Mouse (Mus musculus): Measurements from ENCODE around the gene Jam2. TPM values are rescaled to one million over a fixed set of nuclear protein-coding genes. Genes with fewer than 3 reads are reported as not detected.

Jam2 gene
- polyA plus RNA-seq, 1 experiment from 2014 or later, result 5.2 TPM

- Histone ChIP-seq H3K27me3 (ENCODE audit: insufficient read depth, low read length) (peaks cover 11% of the 10 kb centered on the region), H3K4me1 (ENCODE audit: insufficient read depth, low read length) (no peaks in the 10 kb centered on the region), H3K9me3 (ENCODE audit: low read length) (peaks cover 2% of the 10 kb centered on the region; the same call in 1 of the 2 replicates), H3K9ac (replicated peaks; ENCODE audit: low read length) (no peak overlapping the region), H3K4me2 (replicated peaks; ENCODE audit: low read depth, low read length) (no peak overlapping the region), H3K4me3 (ENCODE audit: low read length) (no peak overlapping the region), H3K36me3 (ENCODE audit: insufficient read depth, low read length) (no peaks in the 10 kb centered on the region), H3K27ac (ENCODE audit: low read length) (no peak overlapping the region)
- ATAC-seq (ENCODE audit: low FRiP score, low TSS enrichment), result no peak
- whole genome bisulfite sequencing, result 84% methylated on average over 6 of the region's 6 CpGs
Measured at GRCm38 (mm10) chr16:84778861-84779630, 5.1 kb downstream of the Jam2 start.

DNA sequence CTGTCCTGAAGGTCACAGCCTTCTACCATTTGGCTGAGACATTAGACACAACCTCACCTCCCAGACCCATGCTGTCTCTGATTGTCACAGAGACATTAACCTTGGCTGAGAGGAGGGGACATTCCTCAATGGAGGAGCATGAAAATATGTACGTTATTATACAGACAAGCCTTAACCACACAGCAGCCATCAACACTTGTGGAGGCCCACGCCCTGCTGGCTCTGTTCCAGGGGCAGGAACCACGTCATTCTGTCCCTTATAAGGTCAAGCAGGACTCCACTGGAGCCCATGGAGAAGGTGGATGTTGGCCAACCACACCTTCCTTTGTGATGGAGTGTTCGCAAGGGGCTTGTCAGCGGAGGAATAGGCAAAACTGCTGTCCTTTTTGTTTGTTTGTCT, 5.8 kb downstream of the Jam2 start:
- Histone ChIP-seq H3K9me3 (ENCODE audit: low read length) (peaks cover 2% of the 10 kb centered on the region; the same call in 1 of the 2 replicates), H3K27me3 (ENCODE audit: insufficient read depth, low read length) (peaks cover 11% of the 10 kb centered on the region), H3K27ac (ENCODE audit: low read length) (no peak overlapping the region), H3K4me2 (replicated peaks; ENCODE audit: low read depth, low read length) (no peak overlapping the region), H3K9ac (replicated peaks; ENCODE audit: low read length) (no peak overlapping the region), H3K4me3 (ENCODE audit: low read length) (no peak overlapping the region), H3K36me3 (ENCODE audit: insufficient read depth, low read length) (no peaks in the 10 kb centered on the region), H3K4me1 (ENCODE audit: insufficient read depth, low read length) (no peaks in the 10 kb centered on the region)
- WGBS, result 80% methylated on average over 5 of the region's 5 CpGs
- no peak for ATAC-seq (ENCODE audit: low FRiP score, low TSS enrichment)

GRCm38 (mm10) chr16:84783279-84783678, 9.4 kb downstream of the Jam2 start:
- no peaks in the 10 kb centered on the region for H3K27me3 ChIP-seq (ENCODE audit: insufficient read depth, low read length)
- WGBS, result 50% methylated on average over 2 of the region's 2 CpGs
- no peaks in the 10 kb centered on the region for H3K4me1 ChIP-seq (ENCODE audit: insufficient read depth, low read length)

GRCm38 (mm10) chr16:84784966-84785365, 11.0 kb downstream of the Jam2 start:
- 20% methylated on average over 7 of the region's 7 CpGs for WGBS
- Histone ChIP-seq H3K9ac (replicated peaks; ENCODE audit: low read length) (no peak overlapping the region), H3K27me3 (ENCODE audit: insufficient read depth, low read length) (no peaks in the 10 kb centered on the region), H3K27ac (ENCODE audit: low read length) (no peak overlapping the region), H3K4me3 (ENCODE audit: low read length) (no peak overlapping the region), H3K36me3 (ENCODE audit: insufficient read depth, low read length) (no peaks in the 10 kb centered on the region), H3K4me2 (replicated peaks; ENCODE audit: low read depth, low read length) (no peak overlapping the region), H3K4me1 (ENCODE audit: insufficient read depth, low read length) (no peaks in the 10 kb centered on the region), H3K9me3 (ENCODE audit: low read length) (no peaks in the 10 kb centered on the region)
- ATAC-seq (ENCODE audit: low FRiP score, low TSS enrichment), result no peak

More at GRCm38 (mm10) chr16:84783279-84783678, 9.4 kb downstream of the Jam2 start:
- Histone ChIP-seq H3K27ac (ENCODE audit: low read length) (no peak overlapping the region), H3K9me3 (ENCODE audit: low read length) (peaks cover 2% of the 10 kb centered on the region; the same call in 1 of the 2 replicates), H3K36me3 (ENCODE audit: insufficient read depth, low read length) (no peaks in the 10 kb centered on the region), H3K9ac (replicated peaks; ENCODE audit: low read length) (no peak overlapping the region), H3K4me2 (replicated peaks; ENCODE audit: low read depth, low read length) (no peak overlapping the region), H3K4me3 (ENCODE audit: low read length) (no peak overlapping the region)
- no peak for ATAC-seq (ENCODE audit: low FRiP score, low TSS enrichment)

DNA sequence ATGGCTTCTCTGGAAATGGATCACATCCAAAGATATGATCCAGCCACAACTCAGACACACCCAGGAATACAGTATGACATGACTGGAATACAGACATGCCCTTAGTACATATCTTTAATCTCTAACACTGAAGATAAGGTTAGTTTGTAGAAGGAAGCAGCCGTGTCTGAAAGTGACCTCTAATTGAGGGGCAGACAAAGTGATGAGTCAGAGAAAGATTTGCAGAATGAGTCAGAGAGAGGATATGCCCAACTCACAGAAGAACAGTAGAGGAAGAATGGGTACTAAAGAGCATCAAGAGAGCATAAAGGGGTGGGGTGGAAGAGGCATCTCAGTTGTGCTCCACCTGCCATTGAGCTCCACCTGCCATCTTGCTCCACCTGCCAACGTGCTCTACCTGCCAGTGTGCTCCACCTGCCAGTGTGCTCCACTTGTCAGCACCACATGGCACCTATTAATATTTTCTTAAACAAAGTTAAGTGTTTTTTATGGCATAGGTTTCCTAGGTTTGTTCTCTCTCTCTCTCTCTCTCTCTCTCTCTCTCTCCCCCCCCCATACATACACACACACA, 16.8 kb downstream of the Jam2 start:
- 79% methylated on average over 2 of the region's 2 CpGs for WGBS
- no peaks in the 10 kb centered on the region for H3K36me3 ChIP-seq (ENCODE audit: insufficient read depth, low read length)
- H3K27ac ChIP-seq (ENCODE audit: low read length), result no peak overlapping the region
- H3K4me1 ChIP-seq (ENCODE audit: insufficient read depth, low read length), result no peaks in the 10 kb centered on the region
- no peak for ATAC-seq (ENCODE audit: low FRiP score, low TSS enrichment)
- H3K9ac ChIP-seq (replicated peaks; ENCODE audit: low read length), result no peak overlapping the region
- no peak overlapping the region for H3K4me3 ChIP-seq (ENCODE audit: low read length)
- no peak overlapping the region for H3K4me2 ChIP-seq (replicated peaks; ENCODE audit: low read depth, low read length)
- 0 out of 2 replicates have a peak, but pooled peaks cover 4% of the 10 kb centered on the region for H3K9me3 ChIP-seq (ENCODE audit: low read length)
- H3K27me3 ChIP-seq (ENCODE audit: insufficient read depth, low read length), result no peaks in the 10 kb centered on the region

- Histone ChIP-seq H3K4me2 (replicated peaks; ENCODE audit: low read depth, low read length) (no peak overlapping the region), H3K27ac (ENCODE audit: low read length) (no peak overlapping the region), H3K9ac (replicated peaks; ENCODE audit: low read length) (no peak overlapping the region), H3K36me3 (ENCODE audit: insufficient read depth, low read length) (no peaks in the 10 kb centered on the region), H3K4me3 (ENCODE audit: low read length) (no peak overlapping the region), H3K9me3 (ENCODE audit: low read length) (0 out of 2 replicates have a peak, but pooled peaks cover 4% of the 10 kb centered on the region), H3K27me3 (ENCODE audit: insufficient read depth, low read length) (no peaks in the 10 kb centered on the region), H3K4me1 (ENCODE audit: insufficient read depth, low read length) (no peaks in the 10 kb centered on the region)
- WGBS, result 86% methylated on average over 14 of the region's 14 CpGs
- no peak for ATAC-seq (ENCODE audit: low FRiP score, low TSS enrichment)
Measured at GRCm38 (mm10) chr16:84793401-84793800, 19.5 kb downstream of the Jam2 start.

DNA sequence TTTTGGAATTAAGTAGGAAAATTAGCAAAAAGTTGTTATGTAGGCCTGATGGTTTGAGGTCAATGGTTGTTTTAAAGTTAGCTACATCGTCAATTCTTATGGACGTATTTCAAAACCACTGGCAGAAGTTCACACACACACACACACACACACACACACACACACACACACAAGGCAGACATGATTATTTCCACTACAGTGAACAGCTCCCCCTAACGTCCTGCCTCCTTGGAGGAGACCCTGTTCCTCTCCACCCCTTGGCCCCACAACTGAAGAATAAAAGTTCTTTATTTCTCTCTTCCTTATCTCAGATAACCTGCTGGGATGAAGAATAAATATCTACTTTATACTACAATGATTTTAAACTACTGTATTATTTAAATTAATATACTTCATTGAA, 21.4 kb downstream of the Jam2 start:
- ATAC-seq (ENCODE audit: low FRiP score, low TSS enrichment), result no peak
- 61% methylated on average over 3 of the region's 3 CpGs for WGBS

DNA sequence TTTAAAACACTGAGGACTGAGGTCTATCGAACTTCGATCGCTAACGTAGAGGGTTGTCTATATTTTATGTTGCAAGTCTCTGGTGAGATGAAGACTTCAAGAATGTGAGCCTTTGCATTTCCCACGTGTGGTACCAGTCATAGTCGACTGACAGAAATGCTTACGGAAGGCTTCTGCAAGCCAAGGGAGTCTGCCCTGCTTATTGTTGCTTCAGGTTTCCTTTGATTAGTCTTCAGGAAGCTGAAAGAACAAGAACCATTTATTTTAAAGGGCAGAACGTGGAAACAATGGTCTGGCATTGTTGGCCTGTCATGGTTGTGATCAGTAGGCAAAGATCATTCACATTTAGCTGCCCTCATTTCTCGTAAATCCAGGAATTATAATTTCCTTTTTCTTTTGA, 22.8 kb downstream of the Jam2 start:
- WGBS, result 78% methylated on average over 9 of the region's 9 CpGs
- no peak overlapping the region for H3K4me3 ChIP-seq (ENCODE audit: low read length)

More for the DNA sequence above, 21.4 kb downstream of the Jam2 start:
- Histone ChIP-seq H3K9ac (replicated peaks; ENCODE audit: low read length) (no peak overlapping the region), H3K4me3 (ENCODE audit: low read length) (no peak overlapping the region), H3K36me3 (ENCODE audit: insufficient read depth, low read length) (no peaks in the 10 kb centered on the region), H3K27me3 (ENCODE audit: insufficient read depth, low read length) (no peaks in the 10 kb centered on the region), H3K4me2 (replicated peaks; ENCODE audit: low read depth, low read length) (no peak overlapping the region), H3K9me3 (ENCODE audit: low read length) (0 out of 2 replicates have a peak, but pooled peaks cover 4% of the 10 kb centered on the region), H3K27ac (ENCODE audit: low read length) (no peak overlapping the region), H3K4me1 (ENCODE audit: insufficient read depth, low read length) (no peaks in the 10 kb centered on the region)

DNA sequence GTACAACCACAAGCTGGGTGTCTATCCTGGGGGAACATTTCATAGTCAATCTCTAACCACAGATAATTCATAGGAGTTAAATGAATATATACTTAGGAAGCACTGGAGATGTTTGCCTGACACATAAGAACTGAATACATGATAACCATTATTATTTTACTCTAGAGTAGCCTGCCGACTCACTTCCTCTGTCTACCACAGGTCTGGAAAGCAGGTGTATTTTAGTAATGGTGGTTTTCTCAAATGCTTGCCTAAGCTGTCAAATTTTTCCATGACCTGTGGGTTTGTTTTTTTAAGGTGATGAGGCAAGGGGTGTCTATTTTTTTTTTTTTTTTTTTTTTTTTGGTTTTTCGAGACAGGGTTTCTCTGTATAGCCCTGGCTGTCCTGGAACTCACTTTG, 26.1 kb downstream of the Jam2 start:
- H3K27me3 ChIP-seq (ENCODE audit: insufficient read depth, low read length), result no peaks in the 10 kb centered on the region
- H3K9me3 ChIP-seq (ENCODE audit: low read length), result no peaks in the 10 kb centered on the region
- no peak overlapping the region for H3K4me2 ChIP-seq (replicated peaks; ENCODE audit: low read depth, low read length)
- ATAC-seq (ENCODE audit: low FRiP score, low TSS enrichment), result no peak
- 98% methylated on average over 1 of the region's 2 CpGs for WGBS
- peaks cover 3% of the 10 kb centered on the region; the same call in 1 of the 2 replicates for H3K4me1 ChIP-seq (ENCODE audit: insufficient read depth, low read length)
- H3K27ac ChIP-seq (ENCODE audit: low read length), result no peak overlapping the region
- H3K4me3 ChIP-seq (ENCODE audit: low read length), result no peak overlapping the region
- H3K36me3 ChIP-seq (ENCODE audit: insufficient read depth, low read length), result no peaks in the 10 kb centered on the region
- H3K9ac ChIP-seq (replicated peaks; ENCODE audit: low read length), result no peak overlapping the region

More for the DNA sequence above, 22.8 kb downstream of the Jam2 start:
- H3K27ac ChIP-seq (ENCODE audit: low read length), result no peak overlapping the region
- no peaks in the 10 kb centered on the region for H3K36me3 ChIP-seq (ENCODE audit: insufficient read depth, low read length)
- H3K9ac ChIP-seq (replicated peaks; ENCODE audit: low read length), result no peak overlapping the region
- no peaks in the 10 kb centered on the region for H3K9me3 ChIP-seq (ENCODE audit: low read length)
- H3K27me3 ChIP-seq (ENCODE audit: insufficient read depth, low read length), result no peaks in the 10 kb centered on the region
- no peak overlapping the region for H3K4me2 ChIP-seq (replicated peaks; ENCODE audit: low read depth, low read length)
- H3K4me1 ChIP-seq (ENCODE audit: insufficient read depth, low read length), result no peaks in the 10 kb centered on the region
- ATAC-seq (ENCODE audit: low FRiP score, low TSS enrichment), result no peak

- ATAC-seq (ENCODE audit: low FRiP score, low TSS enrichment), result peak; percentile 80; the same call in 1 of the 2 replicates
- Histone ChIP-seq H3K4me1 (ENCODE audit: insufficient read depth, low read length) (peaks cover 3% of the 10 kb centered on the region; the same call in 1 of the 2 replicates), H3K9me3 (ENCODE audit: low read length) (no peaks in the 10 kb centered on the region), H3K4me3 (ENCODE audit: low read length) (no peak overlapping the region), H3K9ac (replicated peaks; ENCODE audit: low read length) (no peak overlapping the region), H3K4me2 (replicated peaks; ENCODE audit: low read depth, low read length) (no peak overlapping the region), H3K27me3 (ENCODE audit: insufficient read depth, low read length) (no peaks in the 10 kb centered on the region), H3K36me3 (ENCODE audit: insufficient read depth, low read length) (no peaks in the 10 kb centered on the region), H3K27ac (ENCODE audit: low read length) (no peak overlapping the region)
- 17% methylated on average over 6 of the region's 6 CpGs for WGBS
Measured at GRCm38 (mm10) chr16:84802217-84802616, 28.3 kb downstream of the Jam2 start.
